Mouse (Mus musculus) gastrocnemius, postnatal 25 days (tissue): Measurements from ENCODE around the gene Ngdn. TPM values are rescaled to one million over a fixed set of nuclear protein-coding genes. Genes with fewer than 3 reads are reported as not detected.
"Not testable (repeated sequence)": the region's sequence is repeated elsewhere in the genome, so short reads cannot be mapped to it uniquely, and the experiment has no call there.

Experiments
- DNase-seq: peaks from one replicate; pipeline ENCODE4 v3.0.0; 2022
- total RNA-seq, 2 experiments: library from RNA; stranded (reverse); gene quantifications; 1 replicate in 1 of 2; 2 replicates in 1 of 2; pipeline ENCODE4 v1.2.3; 2021

The Ngdn gene
- total RNA-seq, 2 experiments from 2014 or later, result 15.7 to 17.0 TPM

DNA sequence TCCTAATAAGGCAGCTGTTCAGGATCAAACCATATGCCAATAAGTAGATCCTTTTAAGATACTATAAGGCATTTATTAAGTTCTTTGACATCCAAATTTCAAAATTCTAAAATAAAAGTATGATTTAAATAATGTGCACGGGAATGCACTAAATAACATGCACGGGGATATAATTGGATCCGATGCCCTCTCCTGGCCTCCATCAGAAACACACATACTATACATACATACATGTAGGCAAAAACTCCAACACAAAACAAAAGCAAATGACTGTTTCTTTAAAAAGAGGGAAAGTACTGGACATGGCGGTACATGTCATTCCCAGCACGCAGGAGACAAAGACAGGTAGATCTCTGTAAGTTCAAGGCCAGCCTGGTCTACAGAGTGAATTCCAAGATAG, 15.4 kb upstream of the Ngdn start:
- DNase-seq, result not testable (repeated sequence)

DNA sequence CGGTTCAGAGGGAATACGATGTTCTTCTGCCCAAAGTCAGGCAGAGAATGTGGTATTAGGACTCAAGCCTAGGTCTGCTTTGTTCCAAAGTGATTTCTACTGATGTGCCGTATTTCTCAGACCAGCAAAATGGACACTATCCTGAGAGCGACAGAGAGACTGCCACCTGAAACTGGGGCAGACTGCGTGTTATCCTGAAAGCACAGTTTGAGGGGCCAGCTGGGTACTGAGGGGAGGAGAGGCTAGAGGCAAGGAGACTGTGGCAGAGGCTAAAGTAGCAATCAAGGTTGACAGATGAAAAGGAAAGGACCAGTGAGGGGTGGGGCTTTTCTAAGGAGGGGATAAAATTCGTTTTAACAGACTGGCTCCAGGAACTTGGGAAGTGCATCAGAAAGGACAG, 14.4 kb upstream of the Ngdn start:
- no peak for DNase-seq

DNA sequence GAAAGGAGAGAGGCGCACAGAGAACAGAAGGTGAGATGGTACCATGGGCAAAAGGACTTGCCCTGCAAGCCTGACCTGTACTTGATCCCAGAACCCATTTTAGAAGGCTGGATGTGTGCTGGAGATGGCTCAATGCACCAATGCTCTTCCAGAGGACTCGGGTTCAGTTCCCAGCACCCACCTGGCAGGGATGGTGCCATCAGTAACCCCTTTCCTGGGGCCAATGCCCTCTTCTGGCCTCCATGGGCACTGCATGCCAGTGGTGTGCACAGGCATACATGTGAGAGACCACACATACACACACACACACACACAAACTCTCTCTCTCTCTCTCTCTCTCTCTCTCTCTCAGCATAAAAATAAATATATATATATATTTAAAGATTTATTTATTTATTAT, 13.8 kb upstream of the Ngdn start:
- DNase-seq, result no peak

DNA sequence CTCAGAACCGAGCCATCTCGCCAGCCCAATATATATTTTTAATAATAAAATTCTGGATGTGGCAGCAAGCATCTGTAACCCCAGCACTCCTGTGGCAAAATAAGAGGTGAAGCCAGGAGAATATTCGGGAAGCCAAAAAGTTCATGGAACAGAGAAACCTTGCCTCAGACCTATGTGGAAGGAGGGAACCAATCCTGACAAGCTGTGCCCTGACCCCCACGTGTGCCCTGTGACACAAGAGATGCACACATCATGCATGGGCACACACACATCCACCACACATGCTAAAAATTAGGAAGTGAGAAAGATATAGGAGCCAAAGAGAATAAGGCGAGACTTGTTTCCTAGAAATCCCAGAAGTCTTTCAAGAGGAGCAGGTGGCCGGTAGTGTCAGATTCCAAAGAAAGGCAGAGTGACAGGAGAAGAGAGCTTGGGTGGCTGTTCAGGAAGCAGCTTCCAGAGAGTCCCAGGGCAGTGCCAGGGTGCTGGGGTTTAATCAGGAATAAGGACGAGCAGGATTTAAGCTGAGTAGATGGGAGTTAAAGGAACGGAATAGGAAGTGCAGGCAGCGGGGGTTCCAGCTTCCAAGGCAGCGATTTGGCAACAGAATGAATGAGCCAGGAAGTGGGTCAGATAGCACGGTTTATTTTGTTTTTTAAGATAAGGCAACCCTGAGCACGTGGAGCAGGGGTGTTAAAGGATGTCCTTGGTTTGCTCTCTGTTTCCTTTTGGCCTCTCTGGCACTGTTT, 13.1 kb upstream of the Ngdn start:
- no peak for DNase-seq

DNA sequence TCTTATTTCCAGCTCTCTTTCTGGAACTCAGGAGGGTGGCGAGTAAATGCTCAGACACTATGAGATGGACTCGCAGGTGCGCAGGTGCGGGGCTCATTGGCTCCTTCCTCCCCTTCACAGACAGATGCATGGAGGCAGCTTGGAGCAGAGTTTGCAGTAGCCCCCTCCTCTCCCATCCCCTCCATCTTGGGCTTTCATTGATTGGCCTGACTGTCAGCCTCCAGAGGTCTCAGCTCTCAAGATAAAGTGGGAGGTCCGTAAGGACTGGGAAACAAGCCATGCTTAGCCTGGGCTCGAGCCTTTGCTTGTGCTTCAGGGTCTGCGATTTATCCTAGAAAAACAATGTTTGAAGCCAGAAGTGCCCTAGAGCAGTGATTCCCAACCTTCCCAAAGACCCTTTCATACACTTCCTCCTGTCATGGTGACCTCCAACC, 12.6 kb upstream of the Ngdn start:
- no peak for DNase-seq

GRCm38 (mm10) chr14:55003878-55004855, 11.1 kb upstream of the Ngdn start:
- no peak for DNase-seq

- no peak for DNase-seq
Observed at GRCm38 (mm10) chr14:55005506-55005905, 9.7 kb upstream of the Ngdn start.

GRCm38 (mm10) chr14:55005967-55006366, 9.3 kb upstream of the Ngdn start:
- DNase-seq, result no peak

DNA sequence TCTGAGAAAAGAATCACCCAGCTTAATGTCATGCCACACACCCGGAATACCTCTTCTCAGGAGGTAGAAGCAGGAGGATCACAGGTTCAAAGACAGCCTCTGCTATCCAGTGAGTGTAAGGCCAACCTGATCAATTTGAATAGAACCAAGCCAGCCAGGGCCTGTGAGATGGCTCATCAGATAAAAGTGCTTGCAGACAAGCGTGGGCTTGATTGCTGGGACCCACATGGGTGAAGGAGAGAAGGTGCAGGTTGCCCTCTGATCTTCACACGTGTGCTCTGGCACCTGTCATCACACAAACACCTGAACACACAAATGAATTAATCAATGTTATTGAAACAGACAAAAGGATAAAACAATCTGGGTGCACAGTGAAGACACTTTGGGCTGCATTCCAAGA, 8.7 kb upstream of the Ngdn start:
- DNase-seq, result no peak

DNA sequence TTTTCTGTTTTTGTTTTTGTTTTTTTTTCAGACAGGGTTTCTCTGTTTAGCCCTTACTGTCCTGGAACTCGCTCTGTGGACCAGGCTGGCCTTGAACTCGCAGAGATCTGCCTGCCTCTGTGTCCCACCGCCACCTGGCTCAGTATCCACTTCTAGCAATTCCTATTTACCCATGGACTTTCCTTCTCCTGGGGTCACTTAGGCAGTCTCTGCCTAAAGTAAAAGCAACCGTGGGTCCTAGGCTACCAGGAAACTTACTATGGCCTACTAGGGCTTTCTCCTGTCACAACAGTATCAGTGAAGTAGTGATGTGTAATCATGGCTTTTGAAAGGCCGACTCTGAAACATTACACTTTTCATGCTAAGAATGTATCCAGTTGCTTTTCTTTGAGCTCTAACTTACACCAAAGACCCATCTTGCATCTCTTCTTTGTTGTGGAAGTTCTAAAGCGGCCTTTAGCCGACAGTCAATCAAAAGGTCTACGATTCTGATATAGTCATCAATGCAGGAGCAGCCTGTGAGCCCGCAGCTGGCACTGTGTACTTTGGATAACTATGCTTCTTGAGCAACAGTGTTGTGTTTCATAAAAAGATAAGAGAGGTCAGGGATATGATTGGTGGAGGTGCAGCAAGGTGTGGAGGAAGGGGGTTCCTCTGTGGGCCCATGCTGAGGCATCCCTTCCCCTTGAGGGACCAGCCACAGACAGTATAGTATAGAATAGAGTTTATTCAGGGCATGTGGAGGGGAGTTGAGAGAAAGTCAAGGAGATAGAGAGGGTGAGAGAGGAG, 7.9 kb upstream of the Ngdn start:
- no peak for DNase-seq

- DNase-seq, result no peak
Observed at GRCm38 (mm10) chr14:55008417-55008816, 6.8 kb upstream of the Ngdn start.

DNA sequence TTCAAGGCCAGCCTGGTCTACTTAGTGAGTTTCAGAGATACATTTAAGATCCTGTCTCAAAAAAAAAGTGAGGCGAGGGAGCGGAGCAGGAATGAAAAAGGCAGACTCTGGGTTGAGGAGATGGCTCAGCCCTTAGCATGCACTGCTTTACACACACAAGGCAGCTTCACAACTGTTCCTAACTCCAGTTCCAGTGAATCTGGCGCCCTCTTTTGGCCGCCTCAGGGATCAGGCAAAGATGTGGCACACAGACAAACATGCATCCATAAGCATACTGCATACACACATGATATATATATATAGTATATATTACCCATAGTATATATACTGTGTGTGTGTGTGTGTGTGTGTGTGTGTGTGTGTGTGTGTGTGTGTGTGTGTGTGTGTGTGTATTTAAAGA, 4.1 kb upstream of the Ngdn start:
- no peak for DNase-seq

DNA sequence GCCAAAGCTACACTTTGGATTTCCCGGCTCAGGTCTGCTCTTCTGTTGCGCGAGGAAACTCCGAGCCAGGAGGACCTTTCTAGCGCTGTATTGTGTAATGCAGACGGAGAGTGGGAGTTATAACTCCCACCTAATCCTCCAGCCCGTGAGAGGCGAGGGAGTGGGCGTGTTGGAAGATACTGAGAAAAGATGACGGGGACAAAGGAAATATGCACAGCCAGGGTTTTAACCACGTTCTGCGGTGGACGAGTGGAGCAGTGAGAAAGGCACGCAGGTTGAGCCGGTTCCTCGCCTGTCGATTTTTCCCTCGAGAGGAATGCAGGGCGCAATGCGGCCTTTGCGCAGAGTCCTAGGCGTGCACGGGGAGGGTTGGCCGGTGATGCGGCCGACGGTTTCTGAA, 663 bp upstream of the Ngdn start:
- DNase-seq, result no peak

DNA sequence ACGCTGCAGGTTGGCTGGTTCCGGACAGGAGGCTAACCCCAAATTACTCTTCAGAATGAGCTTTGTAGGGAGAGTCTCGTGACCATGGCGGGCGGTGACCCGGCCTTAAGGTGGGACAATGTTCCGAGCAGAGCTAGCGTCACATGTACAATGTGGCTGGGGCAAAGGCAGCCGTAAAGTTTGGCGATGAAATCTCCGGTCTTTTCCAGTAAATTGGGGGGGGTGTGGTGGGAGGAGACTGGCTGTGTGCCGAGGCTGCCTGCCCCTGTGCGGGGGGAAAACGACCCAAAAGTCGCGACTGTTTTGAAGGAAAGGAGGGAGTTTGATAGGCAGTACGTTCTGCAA, 485 bp downstream of the Ngdn start:
- DNase-seq, result peak; percentile 15

DNA sequence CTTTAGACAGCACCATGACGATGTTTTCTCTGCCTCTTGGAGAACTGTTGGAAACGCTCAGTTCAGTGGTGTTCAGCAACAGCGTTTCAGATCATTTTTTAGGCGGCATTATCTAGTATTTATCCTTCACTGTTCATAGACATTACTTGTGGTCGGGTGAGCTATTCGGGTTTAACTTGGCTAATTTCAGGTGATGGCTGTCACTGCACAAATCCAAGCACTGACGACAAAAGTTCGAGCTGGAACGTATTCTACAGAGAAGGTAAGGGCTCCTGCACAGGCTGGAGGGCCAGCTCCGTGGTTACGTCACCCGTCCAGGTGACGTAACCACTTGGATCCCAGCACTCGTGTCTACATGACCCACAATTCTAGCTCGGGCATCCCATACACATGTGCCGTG, 1.6 kb downstream of the Ngdn start:
- DNase-seq, result no peak

GRCm38 (mm10) chr14:55020394-55020793, 5.1 kb downstream of the Ngdn start:
- no peak for DNase-seq

DNA sequence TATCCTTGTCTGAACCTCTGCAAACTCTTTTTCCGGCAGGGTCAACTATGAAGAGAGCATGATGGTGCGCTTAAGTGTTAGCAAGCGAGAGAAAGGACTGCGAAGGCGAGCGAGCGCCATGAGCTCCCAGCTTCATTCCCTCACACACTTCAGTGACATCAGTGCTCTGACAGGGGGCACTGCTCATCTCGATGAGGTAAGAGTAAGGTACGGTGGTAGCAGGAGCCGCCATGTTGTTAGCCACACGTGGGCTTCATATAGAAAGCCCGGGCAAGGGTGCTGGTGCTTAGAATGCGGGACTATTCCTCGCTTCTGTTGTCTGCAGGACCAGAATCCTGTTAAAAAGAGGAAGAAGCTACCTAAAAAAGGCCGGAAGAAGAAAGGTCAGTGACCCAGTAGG, 7.8 kb downstream of the Ngdn start:
- DNase-seq, result no peak

DNA sequence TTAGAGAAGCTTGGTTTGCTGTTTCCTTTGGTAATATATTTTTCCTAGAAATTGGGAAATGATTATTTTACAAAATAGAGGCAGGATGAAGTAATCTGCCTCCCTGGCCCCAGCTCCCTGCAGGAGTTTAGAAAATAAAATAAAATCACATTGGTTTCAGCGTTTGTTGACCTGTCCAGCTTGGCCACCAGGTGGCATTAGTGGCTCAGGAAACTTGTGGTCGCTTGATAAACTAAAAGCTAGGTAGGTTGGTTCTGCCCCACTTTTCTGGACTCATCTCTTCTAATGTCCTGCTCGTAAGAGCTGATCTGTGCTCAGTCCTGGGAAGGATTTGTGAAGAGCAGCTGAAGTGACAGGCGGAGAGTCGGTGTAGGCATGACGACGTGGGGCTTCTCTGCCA, 9.0 kb downstream of the Ngdn start:
- no peak for DNase-seq

- no peak for DNase-seq
Observed at GRCm38 (mm10) chr14:55025527-55025926, 10.3 kb downstream of the Ngdn start.

- no peak for DNase-seq
Observed at GRCm38 (mm10) chr14:55027251-55027650, 12.0 kb downstream of the Ngdn start.

DNA sequence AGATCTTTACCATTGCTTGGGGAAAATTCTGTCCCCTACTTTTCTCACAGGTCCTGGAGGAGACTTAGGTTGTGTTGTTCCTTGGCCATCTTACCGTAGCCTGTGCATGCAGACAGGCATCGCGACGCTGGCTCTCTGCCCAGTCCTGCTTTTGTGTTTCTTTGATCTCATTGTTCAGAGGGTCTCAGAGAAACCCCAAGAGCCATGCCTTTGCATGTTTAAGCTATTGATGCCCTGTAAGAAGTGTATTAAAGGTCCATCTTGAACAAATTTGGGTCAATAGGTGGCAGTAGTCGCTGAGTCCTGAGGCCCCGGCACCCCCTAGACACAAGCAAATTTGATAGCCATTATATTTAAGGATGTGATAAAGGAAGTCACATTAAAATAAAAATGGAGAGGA, 12.4 kb downstream of the Ngdn start:
- no peak for DNase-seq

DNA sequence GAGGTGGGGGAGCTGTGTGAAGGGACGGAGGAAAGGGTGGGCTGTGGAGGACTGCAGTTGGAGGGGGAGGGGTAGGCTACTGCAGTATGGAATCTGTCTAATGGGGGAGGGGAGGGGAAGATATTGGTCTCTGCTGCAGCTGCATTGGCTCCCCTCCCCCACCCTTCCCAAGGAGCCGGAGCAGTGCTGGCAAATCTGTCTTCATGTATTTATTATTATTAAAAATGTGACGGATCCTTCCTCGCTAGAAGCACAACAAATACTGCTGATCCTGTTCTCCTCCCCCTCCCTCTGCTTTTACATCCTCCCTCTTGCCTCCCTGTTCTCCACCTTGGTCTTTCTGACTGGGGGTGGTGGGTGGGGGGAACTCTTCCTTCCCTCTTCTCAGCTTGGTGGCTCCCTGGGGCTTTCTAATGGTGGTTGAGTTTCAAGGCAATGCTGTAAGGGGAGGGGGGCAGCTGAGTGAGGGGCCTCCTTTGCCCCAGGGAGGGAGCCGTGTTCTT, 13.1 kb downstream of the Ngdn start:
- DNase-seq, result no peak
